Mouse (Mus musculus) limb, embryonic 11.5 days (tissue): Measurements from ENCODE around the gene Gatad2a. TPM values are rescaled to one million over a fixed set of nuclear protein-coding genes. Genes with fewer than 3 reads are reported as not detected.
A peak's percentile ranks its signal among the peaks of the same experiment; 100 is the strongest.
"Not testable (repeated sequence)": the region's sequence is repeated elsewhere in the genome, so short reads cannot be mapped to it uniquely, and the experiment has no call there.

Experiments
- ATAC-seq: fragments of 200-750 bp; cut with Nextera tagmentation; 2 replicates; pipeline ENCODE4 v1.8.0; 2017; ENCODE audit warnings: low read depth; ENCODE audit not compliant: insufficient number of reproducible peaks, low FRiP score, low TSS enrichment
- DNase-seq: peaks from one replicate; pipeline ENCODE4 v3.0.0-alpha.2; 2015; ENCODE audit warnings: low spot score
- H3K27ac ChIP-seq: fragments of 300-500 bp; sonication (generic); replicated peaks from 2 replicates; pipeline ENCODE4 v1.5.1; 2014; ENCODE audit warnings: low read depth, mild to moderate bottlenecking, low read length
- H3K27me3 ChIP-seq: fragments of 300-500 bp; sonication (generic); 2 replicates; pipeline ENCODE4 v1.6.1; 2014; ENCODE audit warnings: mild to moderate bottlenecking, low read length, mixed read lengths; ENCODE audit not compliant: control insufficient read depth, insufficient read depth
- H3K36me3 ChIP-seq: fragments of 300-500 bp; sonication (generic); 2 replicates; pipeline ENCODE4 v1.6.1; 2014; ENCODE audit warnings: mild to moderate bottlenecking, low read length, moderate library complexity, mixed read lengths; ENCODE audit not compliant: control insufficient read depth, insufficient read depth
- H3K4me1 ChIP-seq: fragments of 300-500 bp; sonication (generic); 2 replicates; pipeline ENCODE4 v1.6.1; 2014; ENCODE audit warnings: low read length, mixed read lengths; ENCODE audit not compliant: control insufficient read depth, insufficient read depth
- H3K4me2 ChIP-seq: fragments of 300-500 bp; sonication (generic); 2 replicates; pipeline ENCODE4 v1.6.1; 2014; ENCODE audit warnings: low read depth, mild to moderate bottlenecking, moderate library complexity; ENCODE audit not compliant: severe bottlenecking
- H3K4me3 ChIP-seq: fragments of 300-500 bp; sonication (generic); 2 replicates; pipeline ENCODE4 v1.5.1; 2014; ENCODE audit warnings: low read depth, low read length
- H3K9ac ChIP-seq: fragments of 300-500 bp; sonication (generic); 2 replicates; pipeline ENCODE4 v1.6.1; 2014; ENCODE audit warnings: mild to moderate bottlenecking, low read length
- H3K9me3 ChIP-seq: fragments of 300-500 bp; sonication (generic); 2 replicates; pipeline ENCODE4 v1.6.1; 2016; ENCODE audit warnings: low read length; ENCODE audit not compliant: control insufficient read depth
- WGBS: fragments of 180-500 bp; shearing (Covaris S2); extraction: QIAGEN DNeasy Blood & Tissue Kit; methylation state at CpG from one replicate; pipeline ENCODE4 v1.1.7; 2014; 5-methylcytosine and 5-hydroxymethylcytosine counted together
- polyA plus RNA-seq: library from polyadenylated mRNA; unstranded; fragments of >200 nt; fragmentation: Nextera tagmentation; extraction: Ambion mirVana; gene quantifications from 2 replicates; pipeline ENCODE4 v1.2.1, GENCODE M21; 2014

Gene Gatad2a
- polyA plus RNA-seq, 1 experiment from 2014 or later = 79.5 TPM

DNA sequence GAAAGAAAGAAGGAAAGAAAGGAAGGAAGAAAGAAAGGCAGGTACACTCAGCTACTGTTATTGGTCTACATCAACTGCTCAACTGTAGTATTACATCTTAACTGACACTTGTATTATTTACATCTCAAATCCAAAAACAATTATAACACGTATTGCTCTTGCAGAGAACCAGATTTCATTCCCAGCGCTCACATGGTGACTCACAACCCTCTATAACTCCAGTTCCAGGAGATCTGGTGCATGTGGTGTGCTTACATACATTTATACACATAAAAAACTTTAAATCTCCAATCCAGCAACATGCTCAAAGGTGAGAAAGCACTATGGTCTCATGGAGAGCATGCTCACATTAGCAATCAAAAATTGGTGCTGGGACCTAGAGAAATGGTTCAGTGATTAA, 4.0 kb upstream of the Gatad2a start:
- no peaks in the 10 kb centered on the region for H3K36me3 ChIP-seq
- no peak overlapping the region for H3K27ac ChIP-seq
- no peaks in the 10 kb centered on the region for H3K27me3 ChIP-seq
- H3K4me1 ChIP-seq = peaks cover under 1% of the 10 kb centered on the region; the same call in 1 of the 2 replicates
- DNase-seq = no peak
- WGBS = 81% methylated on average over 2 of the region's 2 CpGs
- no peaks in the 10 kb centered on the region for H3K9me3 ChIP-seq
- no peak overlapping the region for H3K4me3 ChIP-seq
- no peak overlapping the region for H3K9ac ChIP-seq
- H3K4me2 ChIP-seq = no peak overlapping the region
- ATAC-seq = no peak

DNA sequence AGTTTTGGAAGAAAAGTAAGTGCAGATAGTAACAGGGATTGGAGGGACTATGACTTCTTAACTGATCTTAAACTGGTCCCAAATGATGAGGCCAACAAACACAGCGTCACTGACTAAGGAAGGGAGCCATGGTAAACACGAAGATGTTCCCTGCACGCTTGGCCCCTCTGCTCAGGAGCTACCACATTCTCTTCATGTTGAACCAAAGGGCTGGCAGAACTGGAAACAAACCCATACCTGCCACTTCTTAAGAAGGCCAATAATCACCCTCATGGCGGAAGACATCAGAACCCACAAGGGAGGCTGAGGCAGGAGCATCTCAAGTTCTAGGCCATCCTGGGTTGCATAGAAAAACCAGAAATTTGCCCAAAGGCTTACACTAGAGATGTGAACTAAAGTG, 3.1 kb upstream of the Gatad2a start:
- 88% methylated on average over 4 of the region's 4 CpGs for WGBS
- ATAC-seq (no peak), DNase-seq (no peak)
- Histone ChIP-seq H3K27me3 (no peaks in the 10 kb centered on the region), H3K4me2 (no peak overlapping the region), H3K4me1 (peaks cover 3% of the 10 kb centered on the region; the same call in 1 of the 2 replicates), H3K27ac (no peak overlapping the region), H3K36me3 (no peaks in the 10 kb centered on the region), H3K9me3 (no peaks in the 10 kb centered on the region), H3K9ac (no peak overlapping the region), H3K4me3 (no peak overlapping the region)

DNA sequence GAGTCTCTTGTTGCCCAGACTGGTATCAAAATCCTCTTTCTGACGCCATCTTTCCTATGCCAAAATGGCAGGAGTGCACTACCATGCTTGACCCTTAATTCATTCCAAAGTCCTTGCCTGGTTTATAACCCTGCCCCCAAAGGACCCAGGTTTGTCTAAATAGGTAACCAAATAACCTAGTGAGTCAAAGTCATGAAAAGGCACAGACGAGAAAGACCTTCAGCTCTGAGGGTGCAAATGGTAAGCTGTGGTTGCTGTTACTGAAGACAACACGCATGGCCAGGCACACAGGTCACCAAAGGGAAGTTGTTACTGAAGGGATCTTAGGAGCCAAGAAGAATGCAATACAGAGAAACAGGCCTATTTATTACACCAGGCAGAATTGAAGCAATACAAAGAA, 2.5 kb upstream of the Gatad2a start:
- H3K27ac ChIP-seq = no peak overlapping the region
- DNase-seq (no peak), ATAC-seq (no peak)
- no peaks in the 10 kb centered on the region for H3K9me3 ChIP-seq
- whole genome bisulfite sequencing = 89% methylated on average over 3 of the region's 3 CpGs
- H3K4me1 ChIP-seq = peaks cover 3% of the 10 kb centered on the region; the same call in 1 of the 2 replicates
- H3K9ac ChIP-seq = no peak overlapping the region
- no peaks in the 10 kb centered on the region for H3K36me3 ChIP-seq
- no peak overlapping the region for H3K4me3 ChIP-seq
- no peaks in the 10 kb centered on the region for H3K27me3 ChIP-seq
- no peak overlapping the region for H3K4me2 ChIP-seq

DNA sequence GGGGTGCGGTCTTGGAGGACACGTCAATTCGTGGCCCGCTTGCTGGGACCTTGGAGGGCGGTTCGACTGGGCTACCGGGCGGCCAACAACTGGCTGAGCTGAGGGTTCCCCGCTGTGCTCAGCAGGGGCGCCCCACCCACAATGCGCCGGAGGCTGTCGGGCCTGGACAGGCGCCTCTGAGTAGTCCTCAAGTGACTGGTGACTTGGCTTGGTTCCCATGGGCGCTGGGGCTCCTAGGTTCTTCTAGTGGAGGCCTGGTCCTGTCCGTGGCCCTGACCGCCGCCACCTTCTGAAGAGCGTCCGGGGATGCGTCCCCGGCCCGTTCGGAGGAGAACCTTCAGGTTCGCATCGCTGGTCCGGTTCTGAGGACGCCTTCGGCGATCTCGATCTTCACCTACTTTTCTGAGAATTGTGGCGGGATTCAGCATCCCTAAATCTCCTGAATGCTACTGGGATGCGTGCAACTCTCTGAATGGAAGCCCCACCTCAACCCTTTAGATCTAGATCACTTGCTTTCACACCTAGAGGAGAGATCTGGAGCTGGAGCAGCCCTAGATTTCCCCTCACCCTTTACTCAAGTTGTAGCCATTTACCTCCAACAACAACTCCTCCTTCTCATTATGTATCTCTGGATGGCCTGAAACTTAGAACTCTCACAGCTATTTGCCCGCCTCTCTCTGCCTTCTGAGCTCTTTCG, 553 bp upstream of the Gatad2a start:
- Histone ChIP-seq H3K4me1 (peaks cover 3% of the 10 kb centered on the region; the same call in 1 of the 2 replicates), H3K4me3 (peak overlapping the region; percentile 79), H3K9me3 (no peaks in the 10 kb centered on the region), H3K4me2 (peak overlapping the region; percentile 74), H3K27me3 (no peaks in the 10 kb centered on the region), H3K9ac (peak overlapping the region; percentile 79), H3K27ac (no peak overlapping the region), H3K36me3 (no peaks in the 10 kb centered on the region)
- 4% methylated on average over 34 of the region's 35 CpGs for WGBS
- ATAC-seq (no peak), DNase-seq (no peak)

DNA sequence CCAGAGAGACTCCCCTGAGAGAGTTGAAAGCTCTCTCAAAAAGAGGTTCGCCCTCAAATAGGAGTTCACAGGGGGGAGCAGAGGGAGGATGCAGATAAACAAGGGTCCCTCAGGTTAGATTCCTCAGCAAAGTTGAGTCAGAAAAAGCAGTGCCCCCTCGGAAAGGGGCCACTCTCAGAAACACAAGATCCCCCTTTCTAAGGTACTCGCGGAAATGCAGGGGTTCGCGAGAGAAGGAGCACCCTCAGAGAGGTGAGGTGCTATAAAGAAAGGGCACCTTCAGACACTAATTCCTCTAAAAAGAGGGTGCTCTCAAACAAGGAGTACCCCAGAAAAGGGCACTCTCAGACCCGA, 785 bp downstream of the Gatad2a start:
- DNase-seq (no peak), ATAC-seq (no peak)
- Histone ChIP-seq H3K36me3 (no peaks in the 10 kb centered on the region), H3K9me3 (no peaks in the 10 kb centered on the region), H3K27me3 (no peaks in the 10 kb centered on the region), H3K4me3 (peak overlapping the region; percentile 79), H3K9ac (peak overlapping the region; percentile 76), H3K4me1 (peaks cover 3% of the 10 kb centered on the region; the same call in 1 of the 2 replicates), H3K4me2 (peak overlapping the region; percentile 67), H3K27ac (peak overlapping the region; percentile 81; the same call in 1 of the 2 replicates)
- 0% methylated on average over 7 of the region's 7 CpGs for WGBS

DNA sequence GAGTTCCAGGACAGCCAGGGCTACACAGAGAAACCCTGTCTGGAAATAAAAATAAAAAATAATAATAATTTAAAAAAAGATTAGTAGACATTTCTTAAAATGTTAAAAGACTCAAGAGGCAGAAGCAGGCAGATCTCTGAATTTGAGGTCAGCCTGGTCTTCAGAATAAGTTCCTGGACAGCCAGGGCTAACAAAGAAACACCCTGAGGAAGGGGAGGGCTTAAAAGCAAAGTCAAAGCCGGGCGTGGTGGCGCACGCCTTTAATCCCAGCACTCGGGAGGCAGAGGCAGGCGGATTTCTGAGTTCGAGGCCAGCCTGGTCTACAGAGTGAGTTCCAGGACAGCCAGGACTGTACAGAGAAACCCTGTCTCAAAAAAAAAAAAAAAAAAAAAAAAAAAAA, 7.2 kb downstream of the Gatad2a start:
- not testable (repeated sequence) for ATAC-seq, H3K4me3 ChIP-seq, H3K27ac ChIP-seq, H3K9ac ChIP-seq, H3K4me2 ChIP-seq, H3K36me3 ChIP-seq, DNase-seq, H3K4me1 ChIP-seq, H3K27me3 ChIP-seq, H3K9me3 ChIP-seq
- 93% methylated on average over 5 of the region's 7 CpGs for WGBS

DNA sequence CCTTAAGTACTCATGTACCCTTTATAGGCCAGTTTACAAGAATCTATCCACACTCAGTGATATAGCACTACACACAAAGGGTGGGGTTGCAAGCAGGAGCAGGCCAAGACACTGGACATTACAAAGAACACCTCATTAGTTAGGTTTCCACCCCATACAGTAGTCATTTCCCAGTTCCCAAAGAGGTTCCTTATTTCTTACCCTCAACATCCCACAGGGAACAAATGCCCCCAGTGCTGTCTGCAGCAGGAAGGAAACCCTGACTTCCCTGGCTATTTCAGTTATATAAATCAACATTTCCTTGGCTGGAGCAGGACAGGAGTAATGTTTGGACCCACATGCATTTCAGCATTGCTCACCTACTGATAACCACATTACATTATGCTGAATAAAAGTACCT, 8.4 kb downstream of the Gatad2a start:
- Histone ChIP-seq H3K4me2 (no peak overlapping the region), H3K36me3 (no peaks in the 10 kb centered on the region), H3K27me3 (no peaks in the 10 kb centered on the region), H3K4me1 (no peaks in the 10 kb centered on the region), H3K9me3 (no peaks in the 10 kb centered on the region), H3K27ac (no peak overlapping the region), H3K9ac (no peak overlapping the region), H3K4me3 (no peak overlapping the region)
- DNase-seq (no peak), ATAC-seq (no peak)

DNA sequence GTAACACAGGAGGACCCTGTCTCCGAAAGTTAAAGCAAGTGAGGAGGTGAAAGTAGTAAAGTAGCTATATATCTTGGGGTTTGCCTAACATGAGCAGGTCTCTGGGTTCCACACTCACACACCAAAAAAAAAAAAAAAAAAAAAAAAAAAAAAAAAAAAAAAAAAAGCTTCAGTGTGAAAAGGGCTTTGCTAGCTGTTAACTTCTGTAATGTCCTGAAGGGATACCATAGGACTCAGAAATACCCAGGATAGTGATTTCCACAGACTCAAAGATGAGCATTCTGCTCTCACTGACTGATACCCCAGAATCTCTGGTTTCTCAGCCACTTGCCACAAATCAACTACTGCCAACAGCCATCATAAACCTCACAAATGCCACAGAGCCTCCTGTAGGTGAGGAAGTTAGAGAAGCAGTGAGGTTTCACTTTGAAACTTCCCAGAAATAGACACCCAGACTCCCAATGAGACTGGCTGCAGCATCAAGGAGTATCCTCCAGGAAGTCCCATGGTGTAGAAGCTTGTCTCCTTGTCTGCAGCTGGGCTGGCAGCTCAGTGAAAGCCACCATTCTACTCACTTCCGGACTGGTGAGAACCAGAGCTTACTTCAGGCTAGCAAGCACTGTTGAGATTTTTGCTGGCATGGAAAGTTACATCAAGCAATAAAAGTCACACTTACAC, 11.2 kb downstream of the Gatad2a start:
- Histone ChIP-seq H3K9ac (no peak overlapping the region), H3K9me3 (no peaks in the 10 kb centered on the region), H3K36me3 (no peaks in the 10 kb centered on the region), H3K4me2 (no peak overlapping the region), H3K4me3 (no peak overlapping the region), H3K27me3 (no peaks in the 10 kb centered on the region), H3K4me1 (no peaks in the 10 kb centered on the region), H3K27ac (no peak overlapping the region)
- no peak for ATAC-seq
- no peak for DNase-seq
- 82% methylated on average over 2 of the region's 2 CpGs for WGBS
